Mouse (Mus musculus): ENCODE data around the gene Sectm1a.
"Not testable (repeated sequence)": the region's sequence is repeated elsewhere in the genome, so short reads cannot be mapped to it uniquely, and the experiment has no call there.

Gene Sectm1a

DNA sequence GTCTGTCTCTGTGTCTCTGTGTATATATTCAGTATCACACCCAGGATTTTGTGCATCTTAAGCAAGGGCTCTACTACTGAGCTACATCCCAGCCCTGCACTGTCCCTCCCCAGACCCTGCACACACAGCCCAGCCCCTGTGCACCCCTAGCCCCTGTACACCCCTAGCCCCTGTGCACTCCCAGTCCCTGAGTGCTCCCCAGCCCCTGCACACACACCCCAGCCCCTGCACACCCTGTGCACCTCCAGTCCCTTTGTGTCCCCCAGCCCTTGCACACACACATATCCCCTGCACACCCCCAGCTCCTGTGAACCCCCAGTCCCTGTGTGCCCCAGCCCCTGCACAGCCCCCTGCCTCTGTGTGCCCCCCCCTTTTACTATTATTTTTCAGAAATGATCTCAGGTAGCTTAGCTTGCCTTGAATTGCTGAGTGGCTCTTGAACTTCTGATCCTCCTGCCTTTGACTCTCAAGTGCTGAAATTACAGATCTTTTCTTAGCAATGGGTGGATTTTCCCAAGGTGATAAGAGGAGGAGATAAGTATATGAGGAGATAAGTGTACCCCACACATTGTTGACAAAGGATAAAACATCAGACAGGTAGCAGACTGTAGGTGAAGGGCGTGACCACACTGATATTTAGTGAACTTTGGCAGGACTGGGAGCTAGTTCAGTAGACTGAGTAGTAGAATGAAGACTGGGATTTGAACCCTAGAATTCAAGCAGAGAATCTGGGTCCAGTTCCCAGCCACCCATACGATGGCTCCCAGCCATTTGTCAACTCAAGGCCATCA is 8.9 kb upstream of the Sectm1a start:
- no peak for DNase-seq (ENCODE audit: low spot score)

DNA sequence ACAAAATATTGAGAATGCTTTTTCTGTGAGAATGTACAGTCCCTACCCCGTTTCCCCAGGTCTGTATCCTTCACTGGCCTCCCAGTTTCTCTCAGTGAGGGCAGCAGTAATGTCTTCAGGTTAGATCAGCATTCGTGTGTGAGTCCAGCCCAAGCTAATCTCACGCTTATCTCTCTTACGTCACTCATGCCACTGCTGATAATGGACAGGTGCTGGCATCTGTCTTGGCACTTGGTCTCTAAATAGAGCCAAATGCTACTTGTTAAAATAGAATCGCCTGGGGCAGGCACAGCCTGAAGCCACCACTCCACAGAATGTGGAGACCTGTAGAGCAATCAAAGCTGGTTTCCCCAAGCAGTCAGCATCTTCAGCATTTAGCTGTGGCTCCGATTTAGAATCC is 8.0 kb upstream of the Sectm1a start:
- DNase-seq (ENCODE audit: low spot score): no peak

- no peak for DNase-seq (ENCODE audit: low spot score)
Measured at GRCm38 (mm10) chr11:121086296-121086695, 5.3 kb upstream of the Sectm1a start.

- no peak for DNase-seq (ENCODE audit: low spot score)
Measured at GRCm38 (mm10) chr11:121085181-121085580, 4.2 kb upstream of the Sectm1a start.

DNA sequence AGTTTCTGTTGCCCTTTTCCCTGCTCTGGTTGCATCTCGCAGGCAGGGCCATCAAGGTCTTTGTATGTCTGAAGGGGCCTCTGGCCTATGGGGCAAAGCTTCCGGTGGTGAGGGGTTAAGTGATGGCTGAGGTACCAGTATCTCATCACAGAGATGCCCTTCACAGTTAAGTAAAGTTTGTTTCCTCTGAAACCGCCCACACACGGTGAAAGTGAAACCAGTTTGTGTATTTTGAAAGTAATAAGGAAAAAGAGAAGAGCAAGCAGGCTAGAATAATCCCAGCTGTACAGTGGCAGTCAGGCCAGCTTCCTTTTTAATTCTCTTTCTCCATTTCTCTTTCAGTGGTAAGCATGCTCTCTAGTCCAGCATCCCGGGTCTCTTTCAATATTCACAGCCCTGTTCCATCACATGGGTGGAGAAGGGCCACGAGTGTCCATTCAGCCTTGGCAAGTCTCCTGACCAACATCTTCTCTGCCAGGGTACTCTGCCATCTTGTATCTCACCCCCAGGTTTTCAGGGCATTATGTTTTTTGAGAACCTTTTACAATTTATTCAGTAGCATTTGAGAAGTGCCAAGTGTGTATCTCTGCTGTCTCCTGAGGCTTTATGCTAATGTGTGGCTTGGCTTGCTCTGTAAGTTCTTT is 2.0 kb upstream of the Sectm1a start:
- DNase-seq (ENCODE audit: low spot score): no peak

DNA sequence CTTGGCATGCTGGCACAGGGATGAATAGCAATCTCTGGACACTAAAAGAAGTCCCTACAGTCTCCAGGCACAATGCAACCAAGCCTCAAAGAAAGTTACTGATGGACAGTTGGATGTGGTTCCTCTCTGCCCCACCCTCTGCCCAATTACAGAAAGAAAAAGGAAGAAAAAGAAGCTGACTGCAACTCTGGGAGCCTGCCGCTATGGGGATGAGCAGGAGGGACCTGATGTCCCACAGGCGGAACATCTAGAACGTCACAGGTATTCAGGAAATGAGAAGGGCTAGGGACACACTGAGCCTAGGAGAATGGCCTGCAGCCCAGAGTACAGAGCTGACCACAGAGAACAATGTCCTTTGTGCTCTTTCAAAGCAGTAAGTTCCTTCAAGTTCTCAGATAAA is 1.2 kb upstream of the Sectm1a start:
- DNase-seq (ENCODE audit: low spot score): no peak

DNA sequence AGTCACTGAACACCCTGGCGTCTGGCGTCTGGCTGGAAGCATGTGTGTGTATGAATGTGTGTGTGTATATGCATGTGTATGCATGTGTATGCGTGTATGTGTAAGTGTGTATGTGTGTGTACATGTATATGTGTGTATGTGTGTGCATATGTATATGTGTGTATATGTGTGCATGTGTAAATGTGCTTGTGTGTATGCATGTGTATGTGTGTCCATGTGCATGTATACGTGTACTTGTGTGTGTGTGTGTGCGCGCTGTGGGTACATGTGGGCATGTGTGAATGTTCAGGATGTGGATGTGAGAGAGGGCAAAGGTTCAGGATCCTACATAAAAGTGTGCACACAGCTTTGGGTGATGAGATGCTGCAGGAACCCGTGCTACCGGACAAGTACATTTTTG is 690 bp downstream of the Sectm1a start:
- no peak for DNase-seq (ENCODE audit: low spot score)

- no peak for DNase-seq (ENCODE audit: low spot score)
Measured at GRCm38 (mm10) chr11:121075655-121076054, 5.4 kb downstream of the Sectm1a start.

- not testable (repeated sequence) for DNase-seq (ENCODE audit: low spot score)
Measured at GRCm38 (mm10) chr11:121069662-121070061, 11.4 kb downstream of the Sectm1a start.

DNA sequence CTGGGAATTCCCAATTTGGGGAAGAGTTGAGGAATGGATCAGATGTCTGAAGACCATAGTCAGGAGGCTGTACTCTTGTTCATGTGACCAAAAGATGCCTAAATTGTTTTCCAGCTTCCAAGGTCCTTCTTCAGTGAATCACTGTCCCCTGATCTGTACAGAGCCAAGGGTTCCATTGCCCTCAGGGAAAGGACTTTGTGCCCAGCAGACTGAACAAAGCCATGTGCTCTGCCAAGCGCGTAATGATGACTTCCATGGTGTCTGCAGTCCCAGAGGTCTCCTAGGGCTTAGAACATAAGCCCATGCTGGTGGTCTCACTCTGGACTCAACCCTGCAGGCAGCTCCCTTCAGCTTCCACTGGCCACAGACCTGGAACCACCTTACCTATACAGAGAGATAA is 13.1 kb downstream of the Sectm1a start:
- DNase-seq (ENCODE audit: low spot score): no peak

GRCm38 (mm10) chr11:121064197-121064596 is 16.8 kb downstream of the Sectm1a start:
- DNase-seq (ENCODE audit: low spot score): no peak

DNA sequence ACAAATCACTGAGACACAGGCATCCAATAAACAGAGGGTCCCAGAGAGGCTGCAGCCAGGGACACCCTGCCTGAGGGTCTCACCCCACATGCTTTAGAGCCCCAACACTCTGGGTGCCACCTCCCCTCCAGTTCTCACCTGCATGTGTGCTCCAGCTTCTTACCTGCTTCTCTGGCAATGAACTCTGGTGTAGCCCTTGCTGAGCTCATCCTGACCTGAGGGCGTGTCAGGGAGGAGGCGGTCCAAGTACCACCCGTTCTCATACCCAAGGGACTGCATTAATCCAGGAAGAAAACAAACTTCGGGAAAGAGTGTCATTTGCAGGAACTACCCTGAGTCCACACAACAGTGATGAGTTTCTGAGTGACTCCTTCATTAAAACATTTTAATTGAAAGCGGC is 17.6 kb downstream of the Sectm1a start, which contains the start of gene Sectm1b:
Gene Sectm1b (minus strand): TSS at position 191 of the 400 bp plus-strand sequence.
- no peak for DNase-seq (ENCODE audit: low spot score)

- DNase-seq (ENCODE audit: low spot score): no peak
Measured at GRCm38 (mm10) chr11:121061615-121062014, 19.4 kb downstream of the Sectm1a start.

GRCm38 (mm10) chr11:121060401-121061067 is 20.5 kb downstream of the Sectm1a start:
- DNase-seq (ENCODE audit: low spot score): not testable (repeated sequence)

DNA sequence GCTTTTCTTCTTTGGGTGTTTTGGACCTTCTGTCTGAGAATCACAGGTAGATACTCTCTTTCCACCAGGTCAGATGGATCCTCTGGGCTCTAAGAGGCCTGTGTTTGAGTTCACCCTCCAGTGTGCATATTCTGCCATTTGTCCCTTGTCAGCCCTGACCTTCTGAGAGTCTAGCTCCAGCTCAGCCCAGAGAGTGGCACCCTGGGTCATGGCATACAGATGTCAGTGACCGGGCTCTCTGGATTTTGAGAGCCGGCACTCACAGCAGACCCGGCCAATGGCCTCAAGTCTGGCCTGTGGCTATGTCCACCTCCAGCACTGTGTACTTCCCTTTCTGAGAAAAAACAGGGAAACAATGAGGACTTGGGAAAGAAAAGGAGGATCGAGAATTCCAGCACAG is 21.5 kb downstream of the Sectm1a start:
- no peak for DNase-seq (ENCODE audit: low spot score)

DNA sequence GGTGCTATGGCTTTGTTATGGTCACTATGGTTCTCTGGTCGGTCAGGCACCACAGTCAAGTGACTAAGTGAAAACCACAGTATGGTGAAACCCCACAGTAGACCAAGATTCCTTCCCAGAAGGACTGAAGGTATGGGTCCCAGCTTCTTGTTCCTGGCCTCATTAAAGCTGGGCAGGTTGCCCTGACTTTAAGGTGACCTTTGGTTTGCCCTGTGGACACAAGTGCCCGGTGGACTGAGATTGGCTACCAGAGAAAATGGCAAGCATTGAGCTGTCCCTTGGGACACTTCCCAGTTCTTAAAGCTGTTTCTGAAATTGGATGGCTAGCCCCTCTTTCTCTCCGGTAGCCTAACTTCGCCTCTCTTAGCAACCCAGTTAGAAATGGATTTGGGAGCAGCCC is 22.1 kb downstream of the Sectm1a start:
- DNase-seq (ENCODE audit: low spot score): no peak

DNA sequence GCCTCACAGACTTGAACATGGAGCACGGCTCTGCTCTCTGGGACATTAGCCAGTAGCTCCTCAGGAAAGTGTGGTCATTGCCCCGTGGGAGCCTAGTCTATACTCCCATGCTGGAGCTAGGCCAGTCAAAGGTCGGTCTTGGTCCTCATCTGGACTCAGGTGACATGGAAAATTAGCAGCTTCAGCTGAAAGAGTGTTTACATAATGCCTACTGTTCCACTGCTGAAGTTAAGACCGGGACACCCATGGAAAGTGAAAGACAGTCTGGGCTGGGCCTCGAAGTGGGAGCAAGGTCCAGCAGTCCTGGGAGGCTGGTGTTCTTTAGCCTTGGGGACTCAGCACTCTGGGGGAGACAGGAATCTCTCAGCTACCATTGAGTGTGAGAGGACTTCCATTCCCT is 22.9 kb downstream of the Sectm1a start:
- DNase-seq (ENCODE audit: low spot score): no peak

GRCm38 (mm10) chr11:121056536-121057236 is 24.3 kb downstream of the Sectm1a start:
- no peak for DNase-seq (ENCODE audit: low spot score)

DNA sequence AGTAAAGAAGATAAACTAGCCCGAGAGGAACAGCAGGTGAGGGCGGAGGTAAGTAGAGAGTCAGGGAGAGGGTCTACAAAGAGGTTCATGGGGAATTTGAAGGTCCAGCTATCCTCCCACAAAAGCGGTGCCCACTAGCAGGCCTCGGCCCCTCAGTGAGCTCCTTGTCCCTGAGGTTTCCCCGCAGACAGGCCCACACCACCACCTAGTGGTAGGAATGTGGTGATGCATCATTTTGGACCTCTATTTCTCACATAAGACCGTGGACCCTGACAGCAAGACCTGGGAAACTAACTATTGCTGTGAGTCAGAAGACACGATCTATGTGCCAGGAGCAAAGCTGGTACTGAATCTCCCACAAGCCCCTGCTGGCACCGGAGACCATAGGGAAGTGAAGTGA is 27.5 kb downstream of the Sectm1a start:
- peak; percentile 73 for DNase-seq (ENCODE audit: low spot score)

DNA sequence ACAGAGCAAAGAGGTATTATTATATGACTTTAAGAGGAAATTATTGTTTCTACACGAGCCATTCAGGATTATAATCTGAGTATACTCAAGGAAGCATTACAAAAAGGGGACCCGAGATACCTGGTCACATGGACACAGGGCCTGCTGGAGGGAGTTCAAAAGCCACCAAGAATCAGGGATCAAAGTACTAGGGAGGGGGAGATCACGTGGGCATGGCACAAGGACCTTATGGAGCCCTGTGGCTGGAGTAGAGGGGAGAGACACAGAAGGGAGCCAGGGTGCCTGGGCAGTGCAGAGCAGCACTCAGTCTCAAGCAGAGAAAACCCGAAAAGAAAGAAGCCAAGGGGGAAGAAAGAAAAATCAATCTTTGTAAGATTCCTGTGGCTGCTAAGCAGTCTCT is 28.6 kb downstream of the Sectm1a start:
- no peak for DNase-seq (ENCODE audit: low spot score)

DNA sequence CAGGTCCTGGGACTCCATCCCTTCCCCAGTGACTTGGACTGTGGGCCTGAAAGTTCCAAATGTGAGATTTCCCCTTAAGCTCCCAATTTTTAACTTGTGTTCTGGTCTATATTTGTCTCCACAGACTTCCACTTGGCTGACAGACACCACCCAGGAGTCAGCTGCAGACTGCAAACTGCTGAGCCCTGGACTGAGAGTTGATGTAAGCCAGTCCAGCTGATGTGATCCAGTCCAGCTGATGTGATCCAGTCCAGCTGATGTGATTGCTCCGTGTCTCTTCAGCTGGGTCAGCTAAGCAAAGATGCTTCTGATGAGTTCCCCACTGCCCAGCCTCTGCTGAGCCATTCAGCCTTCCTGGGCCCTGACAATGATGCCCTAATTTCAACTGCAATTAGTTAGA is 29.2 kb downstream of the Sectm1a start:
- DNase-seq (ENCODE audit: low spot score): no peak

GRCm38 (mm10) chr11:121049840-121050239 is 31.2 kb downstream of the Sectm1a start:
- no peak for DNase-seq (ENCODE audit: low spot score)

All from c-Kit-positive CD71-positive TER-119-positive erythroid progenitor cells, embryonic 14.5 days (primary cell).